Mouse (Mus musculus) 3T3-L1 (cell line): ENCODE results near the gene Hoxb9.

Experiments used
- DNase-seq: peaks from one replicate; pipeline ENCODE4 v3.0.0-alpha.2; 2015; ENCODE audit warnings: low read depth, low spot score

Hoxb9 gene

DNA sequence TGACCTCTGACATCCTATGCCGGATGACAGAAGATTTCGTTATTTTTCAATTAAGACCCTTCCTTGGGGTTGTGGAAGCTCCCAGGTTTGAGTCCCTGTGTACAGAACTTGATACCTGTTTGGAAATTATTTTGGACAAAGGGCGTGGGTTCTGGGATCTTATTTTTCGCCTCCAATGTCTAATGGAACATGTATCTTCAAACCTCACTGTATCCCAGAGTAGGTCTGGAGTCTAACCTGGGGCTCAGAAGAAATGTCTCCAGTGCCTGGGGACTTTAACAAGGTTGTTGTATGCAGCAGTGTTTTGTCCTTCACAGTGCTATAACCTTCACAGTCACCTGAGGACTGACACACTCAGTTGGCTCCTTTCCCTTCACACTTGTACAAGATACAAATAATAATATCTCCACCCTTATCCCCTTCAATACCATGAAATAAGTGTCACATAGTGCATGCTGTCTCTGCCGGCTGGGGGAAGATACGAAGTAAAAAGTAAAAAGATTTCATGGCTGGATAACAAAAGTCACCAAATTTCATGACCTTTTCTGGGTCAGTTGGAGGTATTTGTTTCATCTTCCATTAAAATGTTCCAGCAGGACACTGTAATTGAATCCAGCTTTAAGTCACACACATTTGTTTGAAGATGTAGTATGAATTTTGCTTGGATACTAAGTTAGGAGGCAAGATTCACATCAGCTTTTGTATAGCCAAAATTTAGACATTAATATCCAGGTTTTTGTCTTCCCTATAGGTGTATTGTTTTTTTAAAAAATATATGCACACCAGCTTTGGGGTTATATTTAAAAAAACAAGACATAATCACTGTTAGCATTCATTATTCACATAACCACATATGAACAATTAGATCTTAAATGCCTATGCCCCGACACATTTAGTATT lies 4.0 kb upstream of the Hoxb9 start:
- DNase-seq = no peak

DNA sequence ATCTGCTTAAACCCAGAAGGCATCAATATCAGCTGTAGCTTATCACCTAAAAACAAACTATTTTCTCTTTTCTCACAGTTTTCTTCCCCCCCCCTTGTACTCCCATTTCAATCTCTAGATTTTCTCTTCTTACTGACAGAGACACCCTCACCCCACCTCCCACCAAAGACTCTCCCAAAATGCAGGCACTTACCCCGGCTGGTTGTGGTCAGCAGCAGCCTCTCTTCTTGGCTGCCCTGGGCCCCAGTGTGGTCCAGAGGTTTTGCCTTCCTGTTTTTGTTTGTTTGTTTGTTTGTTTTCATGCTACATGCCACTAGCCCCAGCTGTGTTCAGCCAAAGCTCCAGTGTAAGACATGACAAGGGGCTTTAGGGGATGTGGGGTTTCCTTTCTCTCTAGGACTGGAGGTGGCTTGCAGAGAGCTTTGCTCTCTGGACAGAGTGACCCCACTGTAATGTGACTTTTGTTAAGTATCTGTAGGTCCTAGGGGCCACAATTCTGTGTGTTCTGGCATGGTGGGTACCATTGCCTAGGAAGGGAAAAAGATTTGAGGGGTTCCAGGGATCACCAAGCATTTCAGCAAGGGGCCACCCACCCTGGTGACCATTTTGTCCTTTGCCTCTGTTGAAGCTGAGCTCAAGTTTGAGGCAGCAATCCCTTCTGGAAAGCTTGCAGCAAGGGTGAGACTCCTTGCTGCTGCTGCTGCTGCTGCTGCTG lies 3.1 kb upstream of the Hoxb9 start:
- DNase-seq = no peak

DNA sequence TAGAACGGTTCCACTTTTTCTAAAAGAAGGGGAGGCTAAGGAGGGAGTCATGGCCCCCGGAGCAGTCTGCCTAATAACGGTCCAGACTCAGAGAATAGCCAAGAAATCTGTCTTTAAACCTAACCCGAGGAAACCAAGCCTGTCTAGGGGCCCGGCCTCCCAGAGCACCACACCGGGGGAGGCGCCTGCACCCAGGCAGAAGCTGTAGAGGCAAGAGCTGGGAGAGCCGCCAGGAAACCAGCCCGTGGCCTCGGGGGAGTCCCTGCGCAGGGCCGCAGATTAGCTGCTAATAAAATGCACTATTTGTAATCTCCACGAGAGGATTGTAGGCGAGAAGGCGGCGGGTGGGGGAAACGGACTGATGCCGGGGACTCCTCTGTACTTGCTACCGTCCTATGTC lies 1.4 kb upstream of the Hoxb9 start:
- DNase-seq = no peak

DNA sequence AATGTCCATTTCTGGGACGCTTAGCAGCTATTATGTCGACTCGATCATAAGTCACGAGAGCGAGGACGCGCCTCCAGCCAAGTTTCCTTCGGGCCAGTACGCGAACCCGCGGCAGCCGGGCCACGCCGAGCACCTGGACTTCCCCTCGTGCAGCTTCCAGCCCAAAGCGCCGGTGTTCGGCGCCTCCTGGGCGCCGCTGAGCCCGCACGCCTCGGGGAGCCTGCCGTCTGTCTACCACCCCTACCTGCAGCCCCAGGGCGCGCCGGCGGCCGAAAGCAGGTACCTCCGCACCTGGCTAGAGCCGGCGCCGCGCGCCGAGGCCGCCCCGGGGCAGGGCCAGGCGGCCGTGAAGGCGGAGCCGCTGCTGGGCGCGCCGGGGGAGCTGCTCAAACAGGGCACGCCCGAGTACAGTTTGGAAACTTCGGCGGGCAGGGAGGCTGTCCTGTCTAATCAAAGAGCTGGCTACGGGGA lies 319 bp downstream of the Hoxb9 start:
- DNase-seq = no peak

DNA sequence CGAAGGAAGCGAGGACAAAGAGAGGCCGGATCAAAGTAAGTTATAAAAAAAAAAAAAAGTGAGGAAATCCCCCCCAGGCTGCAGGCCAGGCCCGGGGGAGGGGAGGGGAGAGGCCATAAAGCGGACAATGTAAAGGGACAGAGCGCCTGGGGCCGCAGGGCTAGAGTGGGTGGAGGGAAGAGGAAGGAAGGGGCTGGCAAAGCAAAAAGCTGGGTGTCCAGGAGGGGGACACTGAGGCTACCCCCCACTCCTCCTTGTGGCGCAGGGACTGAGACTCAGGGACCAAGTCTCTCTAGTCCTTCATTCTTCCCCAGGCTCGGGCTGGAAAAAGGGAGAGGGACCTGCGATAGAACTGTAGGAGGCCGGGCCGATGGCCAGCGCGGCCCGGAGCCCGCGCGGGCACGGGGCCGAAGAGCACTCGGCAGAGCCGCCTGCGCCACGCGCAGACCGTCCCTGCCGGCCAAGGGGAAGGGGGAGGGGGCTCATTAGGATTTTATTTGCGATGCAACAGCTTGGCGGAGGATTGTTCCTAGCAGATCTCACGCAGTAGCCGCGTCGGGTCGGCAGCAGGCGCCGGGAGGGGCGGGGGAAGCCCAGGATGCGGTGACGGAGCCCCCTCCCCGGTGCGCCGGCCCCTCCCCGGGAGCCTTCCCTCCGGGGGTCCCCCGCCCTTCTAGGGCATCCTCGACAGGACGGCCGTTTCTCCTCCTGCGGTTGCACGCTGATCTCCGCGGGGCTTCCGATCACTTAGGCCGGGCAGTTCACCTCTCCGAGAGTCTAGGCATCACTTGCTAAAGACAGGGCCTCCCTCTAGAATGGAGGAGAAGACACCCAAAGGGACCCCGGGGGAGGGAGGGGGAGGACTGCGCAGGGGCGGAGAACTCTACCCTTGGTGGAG lies 1.0 kb downstream of the Hoxb9 start:
- DNase-seq = no peak

DNA sequence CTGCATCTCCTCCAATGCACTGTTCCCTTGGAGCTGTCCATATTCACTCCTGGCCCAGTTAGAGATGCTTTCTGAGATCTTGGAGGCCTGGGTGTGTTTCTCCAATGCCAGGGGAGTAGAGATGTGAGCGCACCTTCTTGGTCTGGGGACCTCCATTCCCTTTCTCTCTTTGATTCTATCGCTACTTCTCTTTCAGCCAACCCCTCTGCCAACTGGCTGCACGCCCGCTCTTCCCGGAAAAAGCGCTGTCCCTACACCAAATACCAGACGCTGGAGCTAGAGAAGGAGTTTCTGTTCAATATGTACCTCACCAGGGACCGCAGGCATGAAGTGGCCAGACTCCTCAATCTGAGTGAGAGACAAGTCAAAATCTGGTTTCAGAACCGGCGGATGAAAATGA lies 3.2 kb downstream of the Hoxb9 start:
- no peak for DNase-seq

DNA sequence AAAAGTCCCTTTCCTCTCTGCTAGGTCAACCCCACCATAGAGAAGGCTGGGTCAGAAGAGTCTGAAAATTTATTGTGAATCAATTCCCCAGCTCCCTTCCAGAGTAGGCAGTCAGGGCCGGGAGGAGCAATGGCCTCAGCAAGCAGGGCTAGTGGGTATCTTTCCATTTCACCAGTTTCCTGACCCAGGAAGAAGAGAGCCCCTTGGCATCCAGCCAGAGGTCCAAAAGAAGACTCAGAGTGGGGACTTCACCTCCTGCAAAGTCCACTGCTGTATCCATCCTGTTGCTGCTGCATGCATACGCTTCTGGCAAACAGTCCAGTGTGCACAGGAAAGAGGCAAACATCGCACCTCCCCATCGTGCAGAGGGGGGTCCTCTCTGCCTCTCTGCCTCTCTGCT lies 4.6 kb downstream of the Hoxb9 start:
- no peak for DNase-seq

DNA sequence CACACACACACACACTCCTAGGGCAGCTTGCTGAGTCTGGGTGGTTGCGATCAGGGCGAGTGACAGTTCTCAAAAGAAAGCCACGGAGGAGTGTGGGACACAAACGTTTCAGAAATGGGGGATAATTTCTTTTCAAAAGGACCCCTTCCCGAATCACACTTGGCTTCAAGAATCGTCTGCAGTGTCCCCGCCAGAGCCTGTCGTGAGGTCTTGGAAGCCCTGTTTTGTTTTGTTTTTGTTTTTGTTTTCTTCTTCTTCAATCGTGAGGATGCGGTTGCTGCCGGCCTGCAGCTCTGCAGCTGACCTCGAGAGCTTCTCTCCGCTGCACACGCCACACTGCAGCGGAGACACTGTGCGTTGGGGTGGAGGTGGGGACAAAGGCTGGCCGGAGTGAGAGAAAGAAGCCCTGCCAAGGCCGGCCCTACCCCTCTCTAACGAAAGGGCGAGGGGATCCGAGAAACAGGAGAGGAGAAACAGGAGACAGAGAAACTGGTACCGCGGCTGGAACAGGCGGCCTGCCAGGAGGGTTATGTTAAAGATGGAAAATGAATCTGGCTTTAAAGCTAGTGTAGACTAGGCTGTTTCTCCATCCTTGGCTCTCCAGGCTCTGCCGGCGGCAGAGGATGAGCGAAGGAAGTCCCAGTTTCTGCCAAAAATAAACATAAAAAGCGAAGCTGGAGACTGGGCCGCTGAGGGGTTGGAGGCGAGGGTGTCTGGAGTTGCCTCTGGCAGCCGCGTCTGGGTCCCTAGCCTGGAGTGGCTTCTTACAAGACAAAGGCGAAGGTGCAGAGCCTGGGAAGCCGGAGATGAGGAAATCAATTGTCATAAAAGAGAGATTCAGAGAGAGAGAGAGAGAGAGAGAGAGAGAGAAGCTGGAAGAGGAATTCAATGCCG lies 6.1 kb downstream of the Hoxb9 start:
- no peak for DNase-seq

DNA sequence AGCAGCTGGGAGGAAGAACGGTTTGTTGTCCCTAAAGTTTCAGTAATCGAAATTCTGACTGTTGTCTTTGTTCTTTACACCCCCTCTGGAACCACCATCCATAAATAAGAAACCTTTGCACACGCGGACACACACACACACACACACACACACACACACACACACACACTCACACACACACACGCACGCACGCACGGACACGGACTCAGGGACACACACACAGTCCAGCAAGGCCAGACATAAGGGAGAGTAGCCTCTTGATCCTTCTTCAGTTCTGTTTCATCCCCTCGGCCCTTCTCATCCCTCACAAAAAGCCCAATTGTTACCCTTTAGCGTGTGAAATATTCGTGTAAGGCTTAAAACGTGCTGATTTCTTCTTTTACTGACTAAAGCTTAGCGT lies 7.1 kb downstream of the Hoxb9 start:
- DNase-seq = no peak

DNA sequence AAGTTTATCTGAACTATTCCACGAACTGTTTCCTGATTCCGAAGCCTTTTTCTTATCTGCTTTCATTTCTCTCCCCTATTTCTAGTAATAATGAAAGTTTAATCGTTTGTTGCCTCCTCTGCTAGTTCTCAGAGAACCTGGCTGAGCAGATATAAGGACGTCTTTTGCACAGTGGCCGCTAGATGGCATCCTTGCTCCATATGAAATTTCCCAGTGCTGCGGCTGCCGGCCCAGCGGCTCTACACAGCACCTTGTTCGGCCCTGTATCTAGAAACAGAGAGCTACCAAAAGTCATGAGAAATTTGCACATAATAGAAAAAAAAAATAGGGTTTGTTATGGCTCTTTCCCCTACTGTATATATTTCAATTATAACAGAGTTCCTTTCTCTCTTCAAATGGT lies 7.5 kb downstream of the Hoxb9 start:
- DNase-seq = peak; percentile 94

DNA sequence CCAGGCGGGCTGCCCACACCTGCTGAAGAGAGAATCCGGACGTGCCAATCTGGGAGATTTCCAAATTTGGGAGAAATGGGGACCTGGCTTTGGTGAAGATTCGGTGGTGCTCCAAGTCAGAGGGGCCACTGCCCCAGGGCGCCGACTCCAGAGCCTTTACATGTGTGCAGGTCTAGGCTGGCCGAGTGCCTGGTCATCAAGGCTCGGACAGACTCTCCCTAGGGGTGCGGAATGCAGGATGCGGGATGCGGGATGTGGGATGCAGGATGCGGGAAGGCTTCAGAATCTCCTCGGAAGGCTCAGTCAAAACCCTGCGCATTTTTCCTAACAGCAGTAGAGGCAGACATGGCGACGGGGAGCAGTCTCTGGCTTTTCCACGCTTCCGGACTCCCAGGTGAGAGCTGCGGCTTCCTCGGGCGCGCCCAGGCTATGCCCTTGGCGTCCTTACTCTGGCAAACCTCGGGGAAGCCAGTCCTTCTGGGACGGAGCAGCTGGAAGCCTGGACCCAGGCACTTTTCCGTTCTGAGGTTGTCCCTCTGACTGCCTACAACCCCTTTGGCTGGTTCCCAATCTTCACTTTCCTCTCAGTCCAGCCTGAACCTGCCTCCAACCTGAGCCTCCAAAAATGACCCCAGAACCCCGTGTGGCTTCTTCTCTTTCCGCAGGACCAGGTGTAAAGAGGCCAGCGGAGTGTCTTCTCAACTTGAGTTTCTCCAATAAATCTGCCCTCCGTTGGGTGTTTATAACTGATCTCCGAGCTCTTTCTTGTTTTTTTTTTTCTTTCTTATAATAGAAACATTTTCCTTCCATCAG lies 8.4 kb downstream of the Hoxb9 start:
- no peak for DNase-seq

DNA sequence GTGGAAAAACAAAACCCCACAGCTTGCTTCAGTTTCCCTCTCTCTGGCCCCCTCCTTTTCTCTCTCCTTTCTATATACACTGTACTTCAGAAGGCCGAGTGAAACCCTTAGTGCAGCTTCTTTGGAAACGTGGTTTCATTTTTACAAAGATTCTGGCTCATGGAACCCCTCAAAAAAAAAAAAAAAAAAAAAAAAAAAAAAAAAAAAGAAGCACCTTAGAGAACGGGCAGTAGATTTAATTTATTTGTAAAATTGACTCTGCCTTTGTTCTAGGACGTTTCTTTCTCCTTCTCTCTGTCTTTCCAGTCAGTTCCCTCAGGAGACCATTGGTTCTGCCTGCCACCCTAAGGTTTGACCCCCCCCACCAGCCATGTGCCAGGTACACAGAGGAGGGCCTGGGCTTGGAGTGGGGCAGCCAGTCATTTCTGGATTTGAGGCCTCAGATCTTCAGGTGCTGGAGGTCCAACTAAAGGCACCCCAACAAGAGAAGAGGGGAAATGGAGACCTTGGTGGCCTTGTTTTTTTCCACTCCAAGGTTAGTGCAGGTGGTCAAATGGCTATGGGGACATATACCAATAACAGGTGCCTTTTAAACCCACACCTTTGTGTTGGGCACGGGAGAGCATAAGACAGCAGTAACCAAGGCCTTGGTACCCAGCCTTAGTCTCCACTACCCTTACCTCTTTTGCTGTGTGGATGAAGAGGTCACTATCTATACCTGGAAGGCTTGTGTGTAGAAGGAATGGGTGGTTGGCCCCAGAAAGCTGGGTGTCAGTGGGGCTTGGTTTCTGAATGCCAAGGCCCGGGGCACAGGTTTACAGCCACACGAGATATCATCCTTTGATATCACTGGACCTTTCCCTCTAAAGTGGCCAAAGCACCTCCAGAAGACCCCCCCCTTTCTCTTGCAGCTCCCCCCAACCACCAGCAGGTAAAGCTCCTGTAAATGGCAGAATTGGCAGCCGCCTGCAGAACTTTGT lies 9.4 kb downstream of the Hoxb9 start:
- DNase-seq = no peak

DNA sequence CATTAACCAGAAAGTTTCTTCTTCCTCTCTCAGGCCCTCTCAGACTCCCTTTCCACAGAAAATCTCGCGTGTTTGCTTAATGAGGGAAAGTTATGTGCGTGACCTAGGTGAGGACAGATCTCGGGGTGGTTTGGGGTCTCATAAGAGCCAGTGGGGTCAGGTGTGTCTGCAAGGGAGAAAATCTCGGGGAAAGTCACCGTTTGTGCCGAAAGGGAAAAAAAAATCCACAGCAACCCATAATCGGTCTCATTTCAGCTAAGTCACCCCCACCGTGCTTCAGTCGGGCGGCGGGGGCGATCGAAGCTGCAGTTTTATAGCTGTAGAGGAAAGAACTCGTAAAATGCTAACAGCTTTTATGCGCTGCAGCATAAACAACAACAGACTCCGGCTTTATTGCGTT lies 10.1 kb downstream of the Hoxb9 start:
- no peak for DNase-seq

DNA sequence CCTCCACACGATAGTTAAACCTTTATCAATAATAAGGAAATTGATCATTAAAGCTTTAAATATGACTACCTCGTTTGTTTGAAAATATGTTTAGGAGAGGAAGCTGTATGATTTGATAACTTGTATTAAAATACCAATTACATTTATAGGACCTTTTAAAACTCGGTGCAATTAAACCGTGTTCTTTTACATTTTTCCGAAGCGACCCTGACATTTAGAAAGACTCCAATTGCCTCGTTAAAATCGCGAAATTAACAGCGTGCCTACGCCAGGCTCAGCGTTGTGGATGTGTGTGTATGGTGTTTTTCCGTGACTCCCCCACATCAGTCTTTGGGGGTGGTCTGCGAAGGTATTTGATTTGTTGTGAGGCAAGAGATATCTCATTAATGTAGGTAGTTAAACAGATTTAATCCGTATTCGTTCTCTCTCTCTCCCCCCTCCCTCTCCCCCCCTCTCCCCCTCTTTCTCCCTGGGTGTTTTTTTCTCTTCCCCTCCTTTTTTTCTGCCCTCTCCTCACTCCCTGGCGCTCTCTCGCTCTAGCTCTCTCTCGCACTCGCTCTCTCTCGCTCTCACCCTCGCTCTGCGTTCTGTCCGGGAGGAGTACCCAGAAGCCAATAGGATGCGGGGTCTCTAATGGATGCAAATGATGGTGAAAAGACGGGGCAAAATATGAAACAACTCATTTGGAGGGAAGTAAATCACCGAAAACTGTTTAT lies 10.8 kb downstream of the Hoxb9 start, which contains the start of gene Hoxb8:
Hoxb8 (plus strand) TSS at position 51 of the 716 bp plus-strand sequence.
- DNase-seq = no peak

DNA sequence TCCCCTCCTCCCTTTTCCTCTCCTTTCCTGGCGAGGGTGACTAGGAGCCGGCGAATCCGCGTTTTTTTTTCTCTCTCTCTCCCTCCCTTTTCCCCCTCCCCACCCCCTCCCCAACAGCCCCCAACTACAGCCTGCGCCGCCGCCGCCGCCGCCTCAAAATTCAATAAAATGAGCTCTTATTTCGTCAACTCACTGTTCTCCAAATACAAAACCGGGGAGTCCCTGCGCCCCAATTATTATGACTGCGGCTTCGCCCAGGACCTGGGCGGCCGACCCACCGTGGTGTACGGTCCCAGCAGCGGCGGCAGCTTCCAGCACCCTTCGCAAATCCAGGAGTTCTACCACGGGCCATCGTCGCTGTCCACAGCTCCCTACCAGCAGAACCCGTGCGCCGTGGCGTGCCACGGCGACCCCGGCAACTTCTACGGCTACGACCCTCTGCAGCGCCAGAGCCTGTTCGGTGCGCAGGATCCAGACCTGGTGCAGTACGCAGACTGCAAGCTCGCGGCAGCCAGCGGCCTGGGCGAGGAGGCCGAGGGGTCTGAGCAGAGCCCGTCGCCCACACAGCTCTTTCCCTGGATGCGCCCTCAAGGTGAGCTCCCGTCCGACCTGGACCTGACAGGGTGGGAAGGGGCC lies 11.7 kb downstream of the Hoxb9 start:
- DNase-seq = no peak

DNA sequence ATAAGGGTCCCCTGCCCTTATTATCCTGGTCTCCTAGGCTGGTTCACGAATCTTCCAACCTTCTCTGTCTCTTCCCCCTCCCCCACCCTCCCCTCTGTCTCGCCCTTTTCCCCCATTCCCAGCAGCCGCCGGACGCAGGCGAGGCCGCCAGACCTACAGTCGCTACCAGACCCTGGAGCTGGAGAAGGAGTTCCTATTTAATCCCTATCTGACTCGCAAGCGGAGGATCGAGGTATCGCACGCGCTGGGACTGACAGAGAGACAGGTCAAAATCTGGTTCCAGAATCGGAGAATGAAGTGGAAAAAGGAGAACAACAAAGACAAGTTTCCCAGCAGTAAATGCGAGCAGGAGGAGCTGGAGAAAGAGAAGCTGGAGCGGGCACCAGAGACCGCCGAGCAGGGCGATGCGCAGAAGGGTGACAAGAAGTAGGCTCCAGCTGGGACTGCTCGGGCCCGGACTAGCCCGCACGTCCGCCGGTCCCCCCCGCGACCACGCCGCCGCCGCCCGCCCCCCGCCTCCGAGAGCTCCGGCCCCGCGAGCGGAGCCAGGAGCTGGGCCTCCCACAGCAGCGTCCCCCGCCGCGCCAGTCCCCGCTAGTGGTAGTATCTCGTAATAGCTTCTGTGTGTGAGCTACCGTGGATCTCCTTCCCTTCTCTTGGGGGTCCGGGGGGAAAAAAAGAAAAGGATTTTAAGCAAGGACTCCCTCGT lies 12.9 kb downstream of the Hoxb9 start:
- peak; percentile 43 for DNase-seq
